Mouse (Mus musculus) kidney, postnatal 36 days (tissue): ENCODE data around the gene Cavin4.
A peak's percentile ranks its signal among the peaks of the same experiment; 100 is the strongest.

Experiments used
- DNase-seq, 2 experiments: peaks; one replicate each; pipeline ENCODE4 v3.0.0; 2021 to 2022; ENCODE audit warnings: mixed read lengths in 2 of 2

Gene Cavin4

GRCm38 (mm10) chr4:48663271-48663670 is at the start of gene Cavin4:
Gene Cavin4, plus strand, starts transcription at chr4:48663514.
- no peak for DNase-seq

- no peak for DNase-seq
Measured at GRCm38 (mm10) chr4:48615483-48615882, 47.8 kb upstream of the Cavin4 start.

GRCm38 (mm10) chr4:48617201-48617600 is 46.1 kb upstream of the Cavin4 start:
- DNase-seq, result no peak

- no peak for DNase-seq
Measured at GRCm38 (mm10) chr4:48620121-48620520, 43.2 kb upstream of the Cavin4 start.

GRCm38 (mm10) chr4:48622246-48622645 is 41.1 kb upstream of the Cavin4 start:
- DNase-seq, result no peak

GRCm38 (mm10) chr4:48622946-48623345 is 40.4 kb upstream of the Cavin4 start:
- DNase-seq, result no peak

GRCm38 (mm10) chr4:48624961-48625360 is 38.4 kb upstream of the Cavin4 start:
- no peak for DNase-seq

- no peak for DNase-seq
Measured at GRCm38 (mm10) chr4:48625836-48626235, 37.5 kb upstream of the Cavin4 start.

GRCm38 (mm10) chr4:48629445-48629844 is 33.9 kb upstream of the Cavin4 start:
- no peak for DNase-seq

GRCm38 (mm10) chr4:48633529-48633928 is 29.8 kb upstream of the Cavin4 start:
- DNase-seq, result no peak

- DNase-seq, result peak in 1 of 2 experiments; percentile 41
Measured at GRCm38 (mm10) chr4:48634058-48634457, 29.3 kb upstream of the Cavin4 start.

GRCm38 (mm10) chr4:48636831-48637230 is 26.5 kb upstream of the Cavin4 start:
- DNase-seq, result no peak

GRCm38 (mm10) chr4:48638132-48638531 is 25.2 kb upstream of the Cavin4 start:
- DNase-seq, result no peak

- DNase-seq, result no peak
Measured at GRCm38 (mm10) chr4:48639503-48639902, 23.8 kb upstream of the Cavin4 start.

- no peak for DNase-seq
Measured at GRCm38 (mm10) chr4:48643801-48644200, 19.5 kb upstream of the Cavin4 start.

GRCm38 (mm10) chr4:48646143-48646542 is 17.2 kb upstream of the Cavin4 start:
- no peak for DNase-seq

GRCm38 (mm10) chr4:48650617-48651360 is 12.5 kb upstream of the Cavin4 start:
- no peak for DNase-seq

- DNase-seq, result no peak
Measured at GRCm38 (mm10) chr4:48654118-48654517, 9.2 kb upstream of the Cavin4 start.

- no peak for DNase-seq
Measured at GRCm38 (mm10) chr4:48656530-48656929, 6.8 kb upstream of the Cavin4 start.

- DNase-seq, result no peak
Measured at GRCm38 (mm10) chr4:48660144-48660543, 3.2 kb upstream of the Cavin4 start.

- no peak for DNase-seq
Measured at GRCm38 (mm10) chr4:48660619-48661575, 2.4 kb upstream of the Cavin4 start.

GRCm38 (mm10) chr4:48664021-48664420 is 707 bp downstream of the Cavin4 start:
- no peak for DNase-seq

GRCm38 (mm10) chr4:48667279-48667678 is 4.0 kb downstream of the Cavin4 start:
- DNase-seq, result no peak

GRCm38 (mm10) chr4:48672915-48673314 is 9.6 kb downstream of the Cavin4 start:
- no peak for DNase-seq
